21 mouse cellular contexts compared by ENCODE assay signal in the genomic region with DNA sequence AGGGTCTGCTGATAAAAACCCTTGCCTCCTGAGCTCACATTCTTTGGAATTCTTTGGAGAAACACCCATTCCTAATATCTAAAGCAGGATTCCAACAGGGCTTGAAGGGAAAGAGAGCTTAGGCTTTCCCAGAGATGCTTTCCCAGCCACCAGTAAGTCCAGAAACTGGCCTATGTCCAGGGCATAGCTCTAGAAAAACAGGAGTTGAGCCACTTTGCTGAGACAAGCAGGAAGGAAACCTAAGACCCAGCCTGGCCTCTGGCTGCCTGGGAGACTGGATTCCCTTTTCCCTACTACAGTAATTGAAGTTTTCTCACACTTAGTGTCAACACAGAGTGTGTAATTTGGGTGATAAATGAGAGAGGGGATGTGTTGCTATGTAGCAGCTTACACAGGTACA. TPM values are rescaled to one million over a fixed set of nuclear protein-coding genes. Genes with fewer than 3 reads are reported as not detected.
DNase-seq lines count a peak whose midpoint lies in the region; ATAC-seq and TF ChIP-seq lines count a peak whose summit lies in the region.
"Had no signal": no experiment of that assay in that cellular context is flagged by ENCODE, and none has a peak within 500 bp of the region (broad histone marks: within the 10 kb centered on the region; RNA-seq: fewer than 3 reads in every experiment).

No protein-coding gene starts in this region.

- H3K36me3 ChIP-seq in heart, embryonic 13.5 days = no peaks in the 10 kb centered on the region
- no peaks in the 10 kb centered on the region for H3K36me3 ChIP-seq in lung, postnatal 0 days (ENCODE audit: insufficient read depth, low read length)
- H3K36me3 ChIP-seq in liver, postnatal 0 days (replicated peaks; ENCODE audit: insufficient read depth, low read length) = no peaks in the 10 kb centered on the region; the same call in 1 of the 2 replicates
- H3K36me3 ChIP-seq: hindbrain, embryonic 10.5 days had no signal

- DNase-seq in heart, postnatal 36 days = no peak
- DNase-seq in lung, postnatal 0 days (ENCODE audit: low spot score) = peak; percentile 31
- no peak for DNase-seq in lung, postnatal 14 days
- DNase-seq in kidney, postnatal 10 days = peak; percentile 46
- DNase-seq in liver, postnatal 0 days = no peak
- no peak for DNase-seq in frontal cortex, postnatal 10 days (ENCODE audit: low spot score in 2 of 2)
- no peak for DNase-seq in spleen, adult 12 weeks (ENCODE audit: low spot score)
- DNase-seq: adrenal gland, postnatal 14 days; B cell, adult 2 months; cerebellum, adult 9-10 months; embryo, embryonic 11 days; layer of hippocampus, postnatal 36 days; left cerebral cortex, postnatal 4 days; midbrain, embryonic 14.5 days; right cerebral cortex, postnatal 25 days; thymus, postnatal 25 days had no signal

- no peak for TF ChIP-seq EP300 in lung, postnatal 0 days (IDR thresholded peaks at IDR 0.05)
- no peak for TF ChIP-seq EP300 in liver, postnatal 0 days (IDR thresholded peaks at IDR 0.05; ENCODE audit: low read depth)

- no peak overlapping the region for H3K9ac ChIP-seq in heart, embryonic 13.5 days
- no peak overlapping the region for H3K9ac ChIP-seq in lung, postnatal 0 days (replicated peaks; ENCODE audit: low read depth)
- H3K9ac ChIP-seq in liver, postnatal 0 days (replicated peaks) = 0 out of 2 replicates have a peak overlapping the region, but pooled peaks have one; percentile 11

- H3K4me3 ChIP-seq in heart, embryonic 13.5 days = 0 out of 2 replicates have a peak overlapping the region, but pooled peaks have one; percentile 1
- no peak overlapping the region for H3K4me3 ChIP-seq in lung, postnatal 0 days (ENCODE audit: low read depth, low read length)
- peak overlapping the region; percentile 71 for H3K4me3 ChIP-seq in liver, postnatal 0 days (ENCODE audit: low read depth, low read length)
- H3K4me3 ChIP-seq: hindbrain, embryonic 10.5 days had no signal

- H3K4me2 ChIP-seq in heart, embryonic 13.5 days = peak overlapping the region; percentile 81
- no peak overlapping the region for H3K4me2 ChIP-seq in lung, postnatal 0 days (replicated peaks; ENCODE audit: low read depth, low read length)
- peak overlapping the region; percentile 90 for H3K4me2 ChIP-seq in liver, postnatal 0 days (ENCODE audit: low read depth, low read length)

- peak overlapping the region; percentile 53 for H3K27ac ChIP-seq in heart, embryonic 13.5 days (replicated peaks)
- no peak overlapping the region for H3K27ac ChIP-seq in lung, postnatal 0 days (ENCODE audit: low read length)
- H3K27ac ChIP-seq in liver, postnatal 0 days (ENCODE audit: low read depth) = peak overlapping the region; percentile 90
- H3K27ac ChIP-seq: hindbrain, embryonic 10.5 days had no signal

- TF ChIP-seq CTCF in lung, postnatal 0 days (IDR thresholded peaks at IDR 0.05) = no peak
- no peak for TF ChIP-seq CTCF in liver, postnatal 0 days (IDR thresholded peaks at IDR 0.05; ENCODE audit: low read depth)

- H3K27me3 ChIP-seq in heart, embryonic 13.5 days (replicated peaks) = no peaks in the 10 kb centered on the region; the same call in 1 of the 2 replicates
- H3K27me3 ChIP-seq in lung, postnatal 0 days (replicated peaks; ENCODE audit: insufficient read depth, low read length) = no peaks in the 10 kb centered on the region
- no peaks in the 10 kb centered on the region for H3K27me3 ChIP-seq in liver, postnatal 0 days (ENCODE audit: insufficient read depth, low read length)

- no peak for ATAC-seq in heart, embryonic 13.5 days (ENCODE audit: extremely low read depth, insufficient number of reproducible peaks, low FRiP score, low TSS enrichment)
- ATAC-seq in lung, postnatal 0 days = no peak
- ATAC-seq in liver, postnatal 0 days = no peak

- intact Hi-C loops in heart, postnatal 36 days (cut with DNase I) = no loop called here

- no peaks in the 10 kb centered on the region for H3K9me3 ChIP-seq in heart, embryonic 13.5 days
- no peaks in the 10 kb centered on the region for H3K9me3 ChIP-seq in lung, postnatal 0 days (ENCODE audit: low read length)
- H3K9me3 ChIP-seq in liver, postnatal 0 days (ENCODE audit: low read length) = no peaks in the 10 kb centered on the region
- H3K9me3 ChIP-seq: hindbrain, embryonic 10.5 days had no signal

- peaks cover 29% of the 10 kb centered on the region for H3K4me1 ChIP-seq in heart, embryonic 13.5 days
- no peaks in the 10 kb centered on the region for H3K4me1 ChIP-seq in lung, postnatal 0 days (ENCODE audit: insufficient read depth, low read depth, low read length)
- H3K4me1 ChIP-seq in liver, postnatal 0 days (ENCODE audit: insufficient read depth) = peaks cover 24% of the 10 kb centered on the region

RNA-seq across cellular contexts. Expression of gene Sord, which starts 1.8 kb away (rescaled TPM):
- 51.3 and 58.6 TPM in 2 replicates for polyA plus RNA-seq in heart, embryonic 13.5 days (2015; fragmentation: Nextera tagmentation; extraction: Ambion mirVana)
- 100 to 1,000 TPM; 162 to 168 TPM for total RNA-seq in heart, postnatal 36 days (2021)
- polyA plus RNA-seq in lung, postnatal 0 days (2015; fragmentation: Nextera tagmentation; extraction: Ambion mirVana) = 46.2 and 48.6 TPM in 2 replicates
- 294 and 325 TPM in 2 replicates for polyA plus RNA-seq in liver, postnatal 0 days (2015; fragmentation: Nextera tagmentation; extraction: Ambion mirVana)

RNA-seq across cellular contexts. Expression of gene Terb2, which starts 50.2 kb away (rescaled TPM):
- not detected in 2 replicates for polyA plus RNA-seq in heart, embryonic 13.5 days (2015; fragmentation: Nextera tagmentation; extraction: Ambion mirVana)
- total RNA-seq in heart, postnatal 36 days (2021) = not detected
- not detected in 2 replicates for polyA plus RNA-seq in lung, postnatal 0 days (2015; fragmentation: Nextera tagmentation; extraction: Ambion mirVana)
- not detected in 2 replicates for polyA plus RNA-seq in liver, postnatal 0 days (2015; fragmentation: Nextera tagmentation; extraction: Ambion mirVana)
- total RNA-seq: adrenal gland, postnatal 14 days; layer of hippocampus, postnatal 36 days; left cerebral cortex, postnatal 4 days had no signal
- polyA plus RNA-seq: gonadal fat pad, adult 2 months; hindbrain, embryonic 10.5 days; intestine, embryonic 14.5 days; lung, embryonic 16.5 days; midbrain, embryonic 14.5 days had no signal

RNA-seq across cellular contexts. Expression of gene Patl2, which starts 50.3 kb away (rescaled TPM):
- not detected in 2 replicates for polyA plus RNA-seq in heart, embryonic 13.5 days (2015; fragmentation: Nextera tagmentation; extraction: Ambion mirVana)
- not detected for total RNA-seq in heart, postnatal 36 days (2021)
- not detected in 2 replicates for polyA plus RNA-seq in lung, postnatal 0 days (2015; fragmentation: Nextera tagmentation; extraction: Ambion mirVana)
- polyA plus RNA-seq in liver, postnatal 0 days (2015; fragmentation: Nextera tagmentation; extraction: Ambion mirVana) = 0.14 and 0.18 TPM in 2 replicates
- total RNA-seq: left cerebral cortex, postnatal 4 days had no signal
- polyA plus RNA-seq: hindbrain, embryonic 10.5 days; intestine, embryonic 14.5 days; lung, embryonic 16.5 days; midbrain, embryonic 14.5 days had no signal

Comparison
In these comparisons a context has a peak if more than half of its experiments do, and no peak if none do; other contexts are left out.
1. DNase-seq: peak in lung, postnatal 0 days (single experiment) and kidney, postnatal 10 days (single experiment); none in heart, postnatal 36 days (0 of 2), lung, postnatal 14 days (single experiment), liver, postnatal 0 days (single experiment), frontal cortex, postnatal 10 days (0 of 2) and spleen, adult 12 weeks (single experiment).